Comparison of ENCODE assay signal across 13 mouse cellular contexts in genomic region chr8:72817655-72818349, GRCm38 (mm10).
"Had no signal": no experiment of that assay in that cellular context is flagged by ENCODE, and none has a peak within 500 bp of the region (broad histone marks: within the 10 kb centered on the region; RNA-seq: fewer than 3 reads in every experiment).

No protein-coding gene starts in this region.

- H3K4me1 ChIP-seq: limb, embryonic 15.5 days; liver, embryonic 12.5 days; lung, embryonic 15.5 days; midbrain, embryonic 10.5 days; neural tube, embryonic 15.5 days had no signal

- H3K27ac ChIP-seq: limb, embryonic 15.5 days; liver, embryonic 12.5 days; lung, embryonic 15.5 days; midbrain, embryonic 10.5 days; neural tube, embryonic 15.5 days had no signal

- H3K36me3 ChIP-seq: liver, embryonic 12.5 days; lung, embryonic 15.5 days had no signal

- DNase-seq: kidney, adult 8-10 months; kidney, postnatal 25 days; layer of hippocampus, adult 9-11 months; layer of hippocampus, postnatal 36 days; midbrain, embryonic 14.5 days; retina, postnatal 1 day; thymus, postnatal 36 days had no signal

- H3K4me3 ChIP-seq: limb, embryonic 15.5 days; liver, embryonic 12.5 days; lung, embryonic 15.5 days; midbrain, embryonic 10.5 days; myocyte; neural tube, embryonic 15.5 days had no signal

- ATAC-seq: liver, embryonic 12.5 days had no signal

- H3K9ac ChIP-seq: limb, embryonic 15.5 days; liver, embryonic 12.5 days; lung, embryonic 15.5 days; neural tube, embryonic 15.5 days had no signal

- H3K27me3 ChIP-seq: limb, embryonic 15.5 days; liver, embryonic 12.5 days; lung, embryonic 15.5 days; neural tube, embryonic 15.5 days had no signal
